Mouse (Mus musculus): ENCODE measurements around the gene Desi2.
"Not testable (repeated sequence)": the region's sequence is repeated elsewhere in the genome, so short reads cannot be mapped to it uniquely, and the experiment has no call there.

Desi2 gene

DNA sequence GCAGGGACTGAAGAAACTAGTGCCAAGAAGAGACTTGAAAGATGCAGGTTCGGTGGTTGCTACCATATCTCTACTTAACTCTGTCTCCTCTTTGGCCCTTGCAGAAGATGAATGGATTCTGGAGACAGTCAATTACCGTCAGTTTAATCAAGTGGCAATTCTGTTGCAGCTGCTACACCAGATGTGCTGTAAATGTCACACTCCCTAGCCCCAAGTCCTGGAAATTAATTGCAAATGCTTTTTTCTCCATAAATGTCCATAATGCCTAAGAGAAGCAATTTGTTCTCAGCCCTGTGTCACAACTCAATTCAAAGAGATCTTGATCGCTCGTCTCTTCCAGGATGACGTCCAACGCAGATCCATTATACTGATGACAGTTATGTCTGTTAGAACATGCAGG lies 83.4 kb downstream of the Desi2 start:
- no peak for DNase-seq

DNA sequence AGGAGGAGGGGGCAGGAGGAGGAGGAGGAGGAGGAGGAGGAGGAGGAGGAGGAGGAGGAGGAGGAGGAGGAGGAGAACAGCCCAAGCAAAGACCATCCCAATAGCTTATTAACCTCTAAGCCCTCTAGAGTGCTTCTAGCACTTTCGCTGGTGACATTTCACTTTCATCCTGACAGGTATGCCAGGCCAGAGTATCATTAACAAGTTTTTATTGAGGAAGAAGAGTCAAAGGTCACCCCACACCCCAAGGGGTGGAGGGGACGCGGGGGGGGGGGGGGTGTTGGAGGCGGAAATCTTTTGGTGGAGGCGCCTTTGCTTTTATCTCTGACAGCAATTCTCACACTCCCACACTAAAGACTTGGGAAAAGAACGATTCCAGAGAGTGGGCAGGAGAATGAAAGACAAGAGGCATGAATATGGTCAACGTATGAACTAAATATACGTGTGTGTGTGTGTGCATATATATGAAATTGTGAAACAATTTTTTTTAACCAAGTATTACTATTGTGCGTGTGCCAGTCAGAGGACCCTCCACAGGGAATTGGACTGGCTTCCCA lies 88.0 kb downstream of the Desi2 start:
- DNase-seq, result no peak

DNA sequence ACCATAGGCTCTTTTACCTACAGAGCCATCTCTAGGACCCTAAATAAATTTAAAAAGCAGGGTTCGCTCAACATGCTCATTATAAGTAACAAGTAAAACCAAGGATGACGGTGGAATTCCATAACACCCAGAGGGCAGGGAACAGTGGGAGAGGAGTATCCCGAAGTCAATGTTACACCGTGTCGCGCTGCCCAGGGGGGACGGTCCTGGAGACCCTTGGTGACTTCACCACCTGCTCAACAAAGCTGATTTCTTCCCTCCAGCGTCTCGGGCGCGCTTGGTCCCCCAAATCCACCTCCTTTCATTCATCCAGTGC lies 88.5 kb downstream of the Desi2 start:
- no peak for DNase-seq

DNA sequence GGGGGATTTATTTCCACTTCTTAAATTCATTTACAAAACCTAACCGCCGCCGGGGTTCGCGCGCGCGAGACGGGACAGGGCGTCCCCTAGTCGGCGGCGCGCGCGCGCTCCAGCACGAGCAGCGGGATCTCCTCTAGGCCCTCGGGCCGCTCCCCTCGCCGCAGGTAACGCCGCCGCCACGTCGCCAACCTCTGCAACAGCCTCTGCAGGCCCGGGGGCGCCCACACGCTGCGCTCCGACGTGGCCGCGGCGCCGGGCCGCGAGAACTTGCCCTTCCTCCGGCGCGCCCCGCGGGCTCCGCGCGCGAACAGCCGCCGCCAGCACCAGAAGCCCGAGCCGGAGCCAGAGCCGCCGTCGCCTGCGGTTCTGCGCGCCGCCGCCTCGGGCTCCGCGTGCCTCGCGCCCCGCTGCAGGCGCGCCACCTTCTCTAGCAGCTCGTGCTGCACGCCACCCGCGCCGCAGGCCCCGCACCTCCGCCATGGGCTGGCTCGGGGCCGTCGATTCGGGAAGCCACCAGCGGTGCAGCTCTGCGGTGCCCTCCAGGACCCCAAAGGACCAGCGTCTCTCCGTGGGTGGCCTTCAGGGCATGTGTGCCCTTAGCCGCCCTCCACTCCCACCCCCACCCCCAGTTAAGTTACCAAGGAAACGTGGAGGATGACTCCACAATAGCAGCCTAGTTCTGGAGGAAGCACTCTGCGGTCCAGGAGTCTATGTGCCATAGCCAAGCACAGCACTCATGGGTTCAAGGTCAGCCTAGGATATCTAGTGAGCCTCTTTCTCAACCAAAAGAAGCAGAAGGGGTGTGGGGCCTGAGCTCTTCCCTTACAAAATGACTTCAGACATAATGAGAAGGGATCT lies 89.1 kb downstream of the Desi2 start:
- peak; percentile 81 for DNase-seq

DNA sequence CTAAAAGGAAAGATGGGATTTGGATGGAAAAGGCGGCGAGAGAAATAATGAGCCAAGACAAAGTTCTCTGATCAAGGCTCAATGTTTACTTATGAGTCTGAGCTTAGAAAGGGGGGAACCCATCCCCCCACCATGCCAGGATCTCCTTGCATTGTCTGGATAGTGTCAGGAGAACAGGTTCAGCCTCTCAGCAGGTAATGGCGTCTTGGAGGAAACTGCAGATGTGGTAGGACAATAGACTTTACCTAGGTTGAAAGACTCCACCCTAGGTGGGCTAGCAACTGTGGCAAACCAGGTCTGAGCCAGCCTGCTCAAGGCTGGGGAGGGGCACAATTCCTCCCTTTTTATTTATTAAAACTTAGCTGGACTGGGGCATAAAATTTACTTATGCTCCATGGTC lies 96.1 kb downstream of the Desi2 start:
- DNase-seq, result not testable (repeated sequence)

DNA sequence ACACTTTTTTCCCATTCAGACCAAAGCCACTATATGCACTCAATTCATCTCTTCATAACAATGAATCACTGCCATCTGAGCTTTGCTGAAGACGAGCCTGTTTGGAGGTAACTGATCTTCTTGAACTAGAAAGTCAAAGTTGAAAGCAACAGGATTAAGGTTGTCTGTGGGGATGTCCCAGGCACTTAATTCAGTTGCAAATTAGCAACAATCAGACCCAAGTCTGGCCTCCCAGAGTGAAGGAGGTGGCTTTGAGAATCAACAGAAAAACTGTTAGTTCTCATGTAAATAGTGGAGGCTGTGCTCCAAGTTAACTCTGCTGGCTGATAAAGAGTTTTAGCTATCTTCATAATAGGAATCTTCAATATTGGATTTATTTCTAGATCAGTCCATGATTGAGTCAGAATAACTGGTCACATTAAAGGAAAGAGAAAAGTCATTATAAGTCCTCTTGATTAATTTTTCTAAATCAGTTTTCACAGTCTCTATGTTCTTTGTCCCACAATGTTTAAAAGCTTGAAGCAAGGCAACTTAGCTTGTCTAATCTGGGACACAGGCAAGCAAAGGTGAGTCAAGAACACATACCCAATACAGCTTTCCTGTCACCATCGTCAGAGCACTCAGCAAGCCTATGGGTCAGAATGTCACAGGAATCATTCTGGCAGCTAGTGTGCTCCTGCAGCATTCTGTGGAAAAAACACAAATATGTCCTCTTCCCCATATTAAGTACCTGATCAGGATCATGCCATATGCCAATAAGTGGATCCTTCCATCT lies 96.9 kb downstream of the Desi2 start:
- no peak for DNase-seq

DNA sequence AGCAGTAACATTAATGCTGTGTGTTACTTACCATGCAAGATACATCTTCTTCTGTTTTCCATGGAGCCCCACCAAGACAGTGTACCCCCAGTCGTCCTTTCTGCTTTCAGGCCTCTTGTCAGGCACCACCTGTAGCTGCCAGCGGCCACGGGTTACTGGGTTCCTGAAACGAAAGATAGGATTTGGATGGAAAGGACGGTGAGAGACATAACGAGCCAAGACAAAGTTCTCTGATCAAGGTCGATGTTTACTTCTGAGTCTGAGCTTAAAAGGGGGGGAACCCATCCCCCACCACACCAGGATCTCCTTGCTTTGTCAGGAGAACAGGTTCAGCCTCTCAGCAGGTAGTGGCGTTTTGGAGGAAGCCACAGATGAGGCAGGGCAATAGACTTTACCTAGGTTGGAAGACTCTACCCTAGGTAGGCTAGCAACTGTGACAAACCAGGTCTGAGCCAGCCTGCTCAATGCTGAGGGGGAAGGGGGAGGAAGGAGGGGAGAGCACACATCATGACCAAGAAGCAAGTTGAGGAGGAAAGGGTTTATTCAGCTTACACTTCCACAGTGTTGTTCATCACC lies 100.5 kb downstream of the Desi2 start:
- no peak for DNase-seq

DNA sequence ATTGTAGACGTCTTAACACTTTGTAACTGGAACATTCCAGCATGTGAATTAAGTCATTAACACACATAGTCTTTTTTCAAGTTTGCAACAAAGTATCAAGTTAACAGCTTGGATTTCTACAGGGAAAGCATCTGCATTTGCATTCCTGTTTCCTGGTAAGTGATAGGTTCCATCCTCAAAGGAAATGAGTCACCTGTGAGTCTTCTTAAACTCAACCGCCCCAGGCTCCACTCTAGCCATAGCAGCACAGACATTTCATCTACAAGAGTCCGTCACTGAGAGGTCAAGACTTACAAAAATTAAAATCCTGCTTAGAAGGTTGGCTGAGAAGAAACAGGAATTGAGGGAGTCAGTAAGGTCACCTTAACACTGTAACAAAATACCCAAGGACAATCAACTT lies 104.5 kb downstream of the Desi2 start:
- DNase-seq, result no peak

DNA sequence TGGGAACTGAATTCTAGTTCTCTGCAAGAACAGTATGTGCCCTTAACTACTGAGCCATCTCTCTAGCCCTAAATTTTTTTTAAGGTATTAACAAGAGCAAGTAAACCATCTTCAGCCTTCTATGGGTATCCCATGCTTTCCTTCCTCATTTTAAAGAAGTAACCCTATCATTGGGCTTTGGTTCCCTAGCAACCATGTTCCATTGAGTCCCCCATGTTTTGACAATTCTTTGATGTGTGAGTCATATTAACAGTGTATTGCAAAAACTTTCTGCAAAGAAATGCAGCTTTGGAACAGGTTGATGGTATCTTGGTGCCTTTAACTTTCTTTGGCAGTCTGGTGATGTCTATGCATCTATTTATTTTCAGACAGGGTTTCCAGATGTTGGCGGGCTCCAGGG lies 106.8 kb downstream of the Desi2 start:
- no peak for DNase-seq

DNA sequence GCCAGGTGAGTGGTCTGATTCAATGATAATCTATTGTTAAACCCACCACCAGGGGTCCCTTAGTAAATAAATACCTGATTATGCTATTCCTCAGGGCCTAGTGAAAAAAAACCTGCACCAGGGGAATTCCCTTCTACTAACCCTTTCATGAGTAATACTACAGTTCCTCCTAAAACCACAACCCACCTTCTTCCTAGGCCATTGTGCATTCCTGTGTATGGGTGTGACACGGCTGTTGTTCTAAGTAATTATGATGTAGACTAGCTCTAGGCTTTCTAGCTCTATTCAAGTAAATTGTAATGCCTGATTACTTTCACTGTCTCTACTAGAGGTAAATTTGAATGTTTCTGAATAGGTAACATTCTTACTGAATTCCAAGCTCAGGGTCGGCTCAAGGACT lies 114.0 kb downstream of the Desi2 start:
- not testable (repeated sequence) for DNase-seq

DNA sequence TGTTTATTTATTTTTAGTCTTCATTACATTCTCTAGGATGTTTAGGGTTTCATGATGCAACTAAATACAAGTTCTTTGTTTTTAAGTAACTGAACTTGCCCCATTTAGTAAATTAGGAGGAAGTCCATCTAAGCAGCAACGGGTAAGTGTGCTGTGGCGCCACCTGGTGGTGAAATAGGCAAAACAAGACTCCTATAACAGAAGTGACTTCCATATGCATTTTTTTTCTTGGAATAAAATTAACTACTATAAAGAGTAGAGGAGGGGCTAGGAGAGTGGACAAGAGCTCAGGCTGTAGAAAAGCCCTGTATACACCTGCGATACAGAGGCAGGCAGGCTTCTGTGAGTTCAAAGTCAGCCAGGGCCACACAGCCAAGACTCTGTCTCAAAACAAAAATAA lies 116.2 kb downstream of the Desi2 start:
- peak; percentile 90 for DNase-seq
